Mouse (Mus musculus) liver, postnatal 0 days (tissue): ENCODE results near the gene Agbl1.

Experiments used
- CTCF ChIP-seq: sonication (generic); IDR thresholded peaks from 2 replicates; pipeline ENCODE4 v1.5.1; 2016; ENCODE audit warnings: antibody characterized with exemption, low read depth
- EP300 ChIP-seq: IDR thresholded peaks from 2 replicates; pipeline ENCODE4 v1.6.1; 2016; ENCODE audit warnings: antibody characterized with exemption, low read depth, mild to moderate bottlenecking

- no peak for TF ChIP-seq CTCF
- no peak for TF ChIP-seq EP300
Observed at GRCm38 (mm10) chr7:76381986-76382385, 152.3 kb downstream of the Agbl1 start.
